Mouse (Mus musculus) adrenal gland, postnatal 14 days (tissue): ENCODE data around the gene Ltbp4. TPM values are rescaled to one million over a fixed set of nuclear protein-coding genes. Genes with fewer than 3 reads are reported as not detected.

Experiments used
- DNase-seq: peaks from one replicate; pipeline ENCODE4 v3.0.0; 2021; ENCODE audit warnings: mixed read lengths
- long read RNA-seq, 2 experiments: library from polyadenylated mRNA; stranded (forward); transcript quantifications; one replicate each; pipeline ENCODE4 v2.0.0; 2021
- total RNA-seq: library from RNA; stranded (reverse); gene quantifications from 2 replicates; pipeline ENCODE4 v1.2.3, GENCODE M21; 2021

The Ltbp4 gene
- total RNA-seq: 122 and 126 TPM in 2 replicates
- long read RNA-seq, experiment 1, full-length matches to known transcripts: 43 of 82 reads
- long read RNA-seq, experiment 1, partial matches to known transcripts: 32 of 82 reads
- long read RNA-seq, experiment 1, other reads (novel, unspliced or antisense): 7 of 82 reads
- long read RNA-seq, experiment 2, full-length matches to known transcripts: 42 of 84 reads
- long read RNA-seq, experiment 2, partial matches to known transcripts: 30 of 84 reads
- long read RNA-seq, experiment 2, other reads (novel, unspliced or antisense): 12 of 84 reads

DNA sequence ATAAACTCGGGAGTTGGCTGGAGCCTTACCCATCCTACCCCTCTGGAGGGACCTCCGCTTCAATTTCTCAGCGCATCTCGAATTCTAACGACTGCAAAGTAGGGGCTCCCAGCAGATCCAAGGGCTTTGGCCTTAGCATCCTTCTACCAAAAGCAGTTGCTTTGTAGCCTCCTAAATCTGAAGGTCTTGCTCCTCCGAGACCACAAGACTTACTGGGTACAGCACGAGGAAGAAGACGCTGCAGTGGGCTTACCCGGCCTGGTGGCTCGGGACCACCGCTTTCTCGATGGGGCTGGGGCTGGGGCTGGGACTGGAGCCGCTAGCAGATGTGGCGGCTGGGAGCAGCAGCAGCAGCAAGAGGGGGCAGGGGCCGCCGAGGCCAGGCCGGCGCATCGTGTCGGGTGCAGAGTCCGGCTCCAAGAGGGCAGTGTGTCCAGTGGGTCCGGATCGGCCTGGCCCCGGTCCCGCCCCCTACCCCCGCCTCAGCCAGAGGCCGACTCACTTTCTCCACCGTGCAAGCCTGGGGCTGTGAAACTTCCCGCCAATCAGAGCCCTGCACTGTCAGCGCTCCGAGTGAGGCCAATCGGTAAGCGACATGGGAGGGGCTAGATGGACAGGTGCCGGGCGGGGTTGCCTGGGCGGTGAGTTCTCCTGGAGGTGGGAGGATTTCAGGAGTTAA is at the start of gene Ltbp4:
Gene Ltbp4 (minus strand): TSS at position 518 of the 679 bp plus-strand sequence.
- DNase-seq: peak; percentile 50

DNA sequence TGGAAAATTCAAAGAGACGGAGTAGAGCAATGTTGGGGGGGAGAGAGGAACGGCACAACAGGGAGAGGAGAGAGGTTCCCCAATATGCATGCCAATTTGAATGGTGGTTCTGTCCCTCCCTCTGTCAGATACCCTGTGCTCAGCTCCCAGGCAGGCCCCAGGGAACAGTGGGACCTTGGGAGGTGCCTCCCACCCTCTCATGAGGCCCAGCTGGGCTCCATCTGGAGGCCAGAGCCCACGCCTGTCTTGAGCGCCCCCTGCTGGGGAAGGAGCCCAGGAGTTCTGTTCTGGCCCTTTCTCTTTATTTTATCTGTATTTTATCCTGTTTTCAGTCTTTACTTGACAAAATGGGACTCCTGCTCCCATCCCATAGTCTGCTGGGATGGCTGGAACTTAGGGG is 47.2 kb upstream of the Ltbp4 start:
- DNase-seq: peak; percentile 85

DNA sequence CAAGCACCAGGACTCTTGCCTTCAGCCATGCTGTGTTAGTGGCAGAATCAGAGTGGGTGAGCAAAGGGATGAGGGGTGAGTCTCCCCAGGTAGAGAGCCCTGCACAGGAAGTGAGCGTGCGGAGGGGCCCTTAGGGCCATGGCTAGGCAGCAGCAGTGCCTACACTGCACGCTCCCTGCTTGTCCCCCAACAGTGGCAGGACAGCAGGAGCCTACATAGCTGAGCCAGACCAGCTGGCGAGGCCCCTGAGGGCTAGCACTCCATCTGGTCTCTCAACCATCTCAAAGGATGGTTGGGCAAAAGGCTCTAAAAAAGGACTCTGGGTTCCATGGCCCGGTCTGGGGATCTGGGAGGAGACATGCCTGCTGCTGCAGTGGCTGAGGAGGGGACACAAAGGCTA is 46.6 kb upstream of the Ltbp4 start:
- DNase-seq: no peak

DNA sequence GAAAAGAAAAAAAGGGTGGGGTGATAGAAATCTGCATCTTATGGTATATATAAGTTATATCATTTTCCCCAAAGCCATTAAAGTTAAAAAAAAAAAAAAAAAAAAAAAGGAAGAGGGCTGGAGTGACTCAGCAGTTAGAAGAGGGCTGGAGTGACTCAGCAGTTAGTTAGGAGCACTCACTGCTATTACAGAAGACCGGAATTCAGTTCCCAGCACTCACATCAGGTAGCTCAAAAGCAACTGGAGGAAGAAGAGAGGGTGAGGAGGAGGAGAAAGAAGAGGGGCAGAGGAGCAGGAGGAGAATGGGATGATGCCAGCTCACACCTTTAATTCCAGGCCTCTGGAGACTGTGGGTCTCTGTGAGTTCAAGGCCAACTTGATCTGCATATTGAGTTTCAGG is 45.7 kb upstream of the Ltbp4 start:
- DNase-seq: no peak

DNA sequence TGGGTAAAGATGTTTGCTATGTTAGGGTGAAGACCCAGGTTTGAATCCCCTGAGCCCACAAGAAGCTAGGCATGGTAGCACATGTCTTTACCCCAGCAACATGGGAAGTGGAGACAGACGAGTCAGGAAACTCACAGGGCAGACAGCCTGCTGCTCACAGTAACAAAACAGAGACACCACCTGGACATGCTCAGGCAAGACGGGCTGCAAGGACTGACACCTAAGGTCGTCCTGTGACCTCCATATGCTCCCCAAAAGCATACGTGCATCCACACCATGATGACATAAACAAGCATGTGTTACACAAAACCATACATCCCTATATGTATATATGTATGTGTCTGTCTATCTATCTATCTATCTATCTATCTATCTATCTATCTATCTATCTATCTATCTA is 44.1 kb upstream of the Ltbp4 start:
- DNase-seq: no peak

DNA sequence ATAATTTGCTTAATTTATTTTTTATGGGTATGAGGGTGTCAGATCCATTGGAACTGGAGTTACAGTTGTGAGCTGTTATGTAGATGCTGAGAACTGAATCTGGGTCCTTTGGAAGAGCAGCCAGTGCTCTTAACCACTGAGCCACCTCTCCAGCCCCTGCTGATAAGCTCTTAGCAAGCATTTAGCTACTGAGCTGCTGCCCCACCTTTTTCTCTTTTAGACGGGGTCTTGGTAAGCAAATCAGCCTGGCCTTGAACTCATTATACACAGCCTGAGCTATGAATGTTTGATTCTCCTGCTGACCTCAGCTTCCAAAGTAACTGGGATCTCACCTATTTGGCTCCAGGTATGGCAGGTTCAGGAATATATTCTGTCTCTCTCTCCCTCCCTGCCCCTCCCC is 43.5 kb upstream of the Ltbp4 start:
- DNase-seq: no peak

DNA sequence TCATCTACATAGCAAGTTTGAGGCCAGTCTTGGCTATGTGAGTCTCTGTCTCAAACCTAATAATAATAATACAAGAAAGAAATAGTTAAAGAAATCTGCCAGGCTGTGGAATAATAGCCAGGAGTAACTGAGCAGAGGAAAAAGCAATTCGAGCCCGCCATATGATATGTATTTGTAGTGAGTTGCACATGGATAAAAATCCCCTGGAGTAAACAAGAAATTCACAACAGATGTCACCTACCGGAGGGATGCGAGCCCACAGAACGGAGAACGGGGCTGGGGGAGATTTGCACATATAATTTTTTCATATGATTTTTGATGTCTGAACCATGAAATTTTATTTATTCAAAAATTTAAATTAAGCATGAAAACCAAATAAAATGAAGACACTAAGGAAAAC is 42.3 kb upstream of the Ltbp4 start:
- DNase-seq: no peak

DNA sequence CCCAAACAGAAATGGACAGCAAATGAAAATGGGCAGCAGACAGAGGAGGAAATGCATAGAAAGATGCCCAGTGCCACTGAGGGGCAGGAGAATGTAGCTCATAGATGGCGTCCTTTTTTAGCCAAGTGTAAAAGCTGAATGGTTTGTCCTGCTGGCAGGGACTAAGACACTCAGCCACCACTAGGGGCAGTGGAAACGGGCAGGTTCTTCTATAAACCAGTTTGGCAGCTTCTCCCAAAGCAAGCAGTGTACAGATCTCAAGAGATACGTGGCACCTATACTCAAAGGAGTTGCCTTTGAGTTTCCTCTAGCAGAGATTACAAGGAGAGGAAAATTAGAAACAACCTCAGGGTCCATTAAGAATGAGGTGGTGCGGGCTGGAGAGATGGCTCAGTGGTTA is 40.9 kb upstream of the Ltbp4 start:
- DNase-seq: peak; percentile 45

DNA sequence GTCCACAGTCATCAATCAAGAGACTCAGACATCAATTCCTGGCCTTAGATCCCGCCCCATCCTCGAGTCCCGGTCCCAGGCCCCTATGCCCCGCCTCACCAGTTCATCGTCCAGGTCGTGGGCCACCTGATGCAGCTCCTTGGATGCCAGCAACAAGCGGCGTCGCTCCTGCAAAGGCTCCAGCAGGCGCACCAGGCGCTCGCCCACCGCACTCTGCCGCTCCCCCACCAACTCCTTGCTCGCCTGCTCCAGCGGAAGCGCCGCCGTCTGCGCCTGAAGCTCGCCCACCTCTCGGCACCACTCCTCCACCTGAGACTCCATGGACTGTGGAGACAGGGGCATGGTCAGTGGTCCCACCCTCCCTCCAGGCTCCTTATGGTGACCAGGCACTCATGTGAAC is 37.8 kb upstream of the Ltbp4 start:
- DNase-seq: no peak

DNA sequence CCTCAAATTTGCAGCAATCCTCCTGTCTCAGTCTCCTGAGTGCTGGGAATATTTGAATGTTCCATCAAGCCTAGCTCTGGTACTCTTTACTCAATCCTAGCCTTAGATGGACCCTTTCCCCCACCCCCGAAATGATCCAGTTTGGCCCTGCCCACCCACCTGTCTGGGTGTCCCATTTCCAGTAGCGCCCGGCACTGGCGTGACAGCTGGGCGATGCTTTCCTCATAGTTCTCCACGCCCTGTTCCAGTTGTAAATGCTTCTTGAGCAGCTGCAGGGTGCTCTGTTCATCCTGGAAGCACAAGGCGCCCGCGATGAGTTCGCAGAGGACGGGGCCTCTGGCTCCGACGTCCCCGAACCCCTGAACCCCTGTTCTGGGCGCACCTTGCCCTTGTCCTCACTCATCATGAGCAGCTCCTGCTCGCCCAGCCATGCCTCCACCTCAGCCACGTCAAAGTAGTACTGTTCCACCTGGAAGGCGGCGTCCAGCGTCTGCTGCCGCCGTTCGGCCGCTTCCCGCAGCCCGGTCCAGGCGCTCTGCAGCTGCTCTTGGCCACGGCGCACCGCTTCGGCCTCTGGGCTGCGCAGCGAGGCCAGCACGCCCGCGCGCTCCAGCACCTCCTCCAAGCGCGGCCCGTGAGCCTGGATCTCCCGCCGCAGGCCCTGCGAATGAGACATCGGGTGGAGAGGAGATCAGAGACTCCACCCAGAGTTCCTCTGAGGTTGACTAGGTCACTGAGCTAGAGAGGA is 34.4 kb upstream of the Ltbp4 start:
- no peak for DNase-seq

DNA sequence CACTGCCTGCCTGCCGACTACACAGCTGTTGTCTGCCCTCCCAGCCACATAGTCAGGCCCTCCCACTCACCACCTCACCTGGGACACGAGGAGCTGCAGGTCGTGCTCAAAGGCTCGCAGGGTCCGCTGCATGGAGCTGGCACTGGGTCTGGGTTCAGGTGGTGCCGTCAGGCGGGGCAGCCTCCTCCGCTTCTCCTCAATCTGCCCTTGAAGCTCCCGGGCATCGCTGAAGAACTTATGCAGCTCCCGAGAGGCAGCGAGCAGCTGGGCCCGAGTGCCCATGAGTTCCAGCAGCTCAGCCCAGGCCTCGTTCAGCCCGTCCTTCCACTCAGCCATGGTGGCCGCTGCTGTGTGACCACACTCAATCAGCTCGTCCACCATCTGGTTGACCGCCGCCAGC is 31.6 kb upstream of the Ltbp4 start:
- no peak for DNase-seq

DNA sequence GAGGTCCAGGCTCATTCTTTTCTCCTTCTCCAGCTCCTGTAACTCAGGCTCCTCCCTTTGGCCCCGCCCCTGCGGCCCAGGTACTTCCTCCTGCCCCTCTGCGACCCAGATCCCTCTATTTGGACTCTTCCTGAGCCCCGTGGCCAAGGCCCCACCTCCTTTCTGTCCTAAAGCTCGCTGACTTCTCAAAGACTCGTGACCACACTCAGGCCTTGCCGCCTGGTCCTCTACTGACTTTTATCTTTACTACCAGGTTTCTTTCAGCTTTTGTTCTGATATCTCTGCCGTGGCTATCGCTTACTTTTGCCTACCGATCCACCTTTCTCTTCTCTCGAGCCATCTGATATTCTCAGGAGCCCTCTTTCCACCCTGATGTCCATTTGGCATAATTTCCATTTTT is 30.5 kb upstream of the Ltbp4 start:
- DNase-seq: no peak

DNA sequence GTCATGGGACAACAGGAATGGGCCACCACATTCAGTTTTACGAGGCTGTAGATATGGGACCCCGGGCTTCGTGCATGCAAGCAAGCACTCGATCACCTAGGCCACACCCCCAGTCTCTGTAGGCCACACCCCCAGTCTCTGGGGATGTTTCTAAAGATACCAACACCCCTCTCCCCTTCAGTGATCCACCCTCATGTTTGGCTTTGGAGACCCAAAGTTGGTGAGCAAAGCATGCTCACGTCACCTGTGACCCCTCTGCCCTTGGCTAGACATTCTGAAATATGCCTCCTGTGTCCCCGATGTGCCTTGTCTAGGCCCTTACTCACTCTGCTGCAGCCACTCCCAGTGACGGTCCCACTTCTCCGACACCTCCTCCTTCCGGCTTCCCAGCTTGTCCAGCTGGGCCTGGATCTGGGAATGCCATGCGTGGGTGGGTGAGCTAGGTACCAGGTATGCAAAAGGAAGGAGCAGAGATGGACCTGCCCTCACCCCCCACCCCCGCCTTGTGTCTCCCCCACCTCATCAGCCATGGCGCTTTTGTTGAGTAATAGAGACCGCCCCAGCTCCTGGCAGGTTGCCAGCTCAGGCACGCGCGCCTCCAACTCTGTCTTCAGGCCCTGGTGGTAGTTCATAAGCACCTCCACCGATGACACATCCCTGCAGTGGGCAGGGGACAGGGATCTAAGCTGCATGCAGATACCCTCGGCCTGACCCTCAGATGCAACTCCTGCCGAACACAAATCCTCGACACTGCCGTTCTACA is 28.8 kb upstream of the Ltbp4 start:
- no peak for DNase-seq

DNA sequence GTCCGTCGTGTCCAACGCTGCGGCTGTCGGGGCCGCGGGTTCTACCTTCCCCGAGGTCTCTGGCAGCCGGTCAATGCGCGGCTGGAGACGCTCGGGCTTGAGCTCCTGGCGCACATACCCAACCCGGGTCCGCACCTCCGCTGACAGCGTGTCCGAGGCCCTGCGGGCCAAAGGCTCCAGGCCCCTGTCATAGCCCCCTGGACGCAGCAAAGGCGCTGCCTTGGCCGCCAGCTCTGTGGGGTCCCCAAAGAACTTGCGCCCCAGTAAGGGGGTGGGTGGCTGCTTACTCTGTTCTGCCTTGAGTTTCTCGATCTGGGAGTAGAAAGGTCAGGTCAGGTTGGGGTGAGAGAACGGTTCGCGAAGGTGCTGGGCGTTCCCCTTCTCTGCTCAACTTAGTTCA is 26.9 kb upstream of the Ltbp4 start:
- DNase-seq: no peak

DNA sequence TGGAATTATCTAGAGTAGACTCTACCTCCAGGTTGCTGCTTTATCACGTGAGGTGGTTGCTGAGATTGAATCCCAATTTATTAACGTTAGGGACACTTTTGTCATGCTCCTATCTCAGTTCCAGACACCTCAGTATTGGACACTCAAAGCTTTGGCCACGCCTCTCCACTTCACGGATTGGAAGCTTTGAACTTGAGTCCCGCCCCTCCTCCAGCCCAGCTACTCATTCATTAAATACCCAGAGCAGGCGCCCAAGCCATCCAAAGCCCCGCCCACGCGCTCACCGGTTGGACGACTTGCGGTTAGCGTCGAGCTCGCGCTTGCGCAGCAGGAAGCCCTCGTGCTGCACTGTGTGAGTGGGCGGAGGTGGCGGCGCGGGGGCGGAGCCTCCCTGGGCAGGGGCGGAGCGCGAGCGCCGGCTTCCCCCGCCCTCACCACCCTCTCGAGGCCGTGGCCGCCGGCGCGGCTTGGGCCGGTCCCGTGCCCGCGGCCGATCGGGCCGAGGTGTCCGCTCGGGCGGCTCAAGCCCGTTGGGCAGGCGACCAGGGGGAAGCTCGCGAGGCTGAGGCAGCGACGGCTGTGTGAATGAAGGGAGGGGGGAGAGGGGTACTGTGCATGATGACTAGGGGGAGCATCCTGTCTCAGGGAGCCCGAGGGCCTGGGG is 23.9 kb upstream of the Ltbp4 start:
- peak; percentile 100 for DNase-seq

DNA sequence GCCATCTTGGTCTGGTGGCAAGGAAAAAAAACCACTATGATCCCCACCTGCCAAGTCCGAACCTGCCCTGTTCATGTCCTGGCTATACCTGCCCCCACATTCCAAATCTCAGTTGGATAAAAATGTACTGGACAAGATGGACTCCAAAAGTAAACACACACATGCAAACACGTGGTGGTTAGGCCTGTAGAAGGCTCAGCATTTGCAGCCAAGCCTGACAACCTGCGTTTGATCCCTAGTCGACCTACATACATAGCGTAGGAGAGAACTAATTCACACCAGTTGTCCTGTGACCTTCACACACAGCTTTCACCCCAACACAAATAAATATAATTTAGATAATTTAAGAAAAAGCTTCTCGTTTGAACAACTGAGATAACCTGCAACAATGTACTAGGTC is 23.3 kb upstream of the Ltbp4 start:
- no peak for DNase-seq

DNA sequence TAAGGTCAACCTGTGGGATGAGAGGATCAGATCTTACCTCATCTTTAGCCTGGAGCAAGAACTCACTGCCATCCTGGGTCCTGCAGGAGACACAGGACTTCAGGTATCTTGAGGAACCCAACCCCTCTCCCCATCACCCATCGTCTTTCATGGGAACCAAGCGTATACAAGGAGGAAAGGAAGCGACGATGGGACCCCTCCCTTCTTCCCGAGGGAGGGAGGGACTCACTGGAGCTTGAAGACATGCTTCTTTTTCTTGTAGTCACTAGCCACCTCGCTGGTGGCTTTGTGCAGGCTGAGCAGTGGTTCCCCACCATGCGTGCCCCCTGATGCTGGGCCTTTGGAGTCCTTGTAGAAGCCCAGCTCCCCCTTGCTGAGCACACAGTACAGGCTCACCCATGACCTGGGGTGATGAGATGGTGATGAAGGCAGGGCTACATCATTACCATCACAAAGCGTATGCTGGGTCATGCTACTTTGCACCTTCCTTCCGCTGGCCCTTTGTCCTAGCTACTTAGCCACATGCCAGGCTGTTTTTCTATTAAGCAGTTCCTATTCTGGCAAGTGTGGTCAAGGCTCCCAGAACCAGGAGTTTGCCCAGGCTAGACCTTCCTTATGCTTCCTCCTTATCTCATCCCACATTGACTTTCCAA is 22.3 kb upstream of the Ltbp4 start:
- DNase-seq: no peak

DNA sequence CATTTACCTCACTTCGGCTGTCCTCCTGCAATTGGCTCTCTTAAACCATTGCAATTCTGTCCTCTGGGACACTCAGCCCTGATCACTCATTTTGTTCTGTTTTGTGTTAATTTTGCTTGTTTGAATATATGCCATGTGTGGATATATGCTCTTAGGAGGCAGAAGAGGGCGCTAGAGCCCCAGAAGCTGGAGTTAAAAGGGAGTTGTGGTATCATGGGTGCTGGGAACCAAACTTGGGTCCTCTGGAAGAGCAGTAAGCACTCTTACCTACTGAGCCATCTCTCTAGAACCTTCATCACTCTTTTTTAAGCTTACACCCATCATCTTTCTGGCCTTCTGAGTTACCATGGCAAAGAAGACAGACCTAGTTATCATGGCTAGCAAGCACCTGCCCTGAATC is 21.7 kb upstream of the Ltbp4 start:
- no peak for DNase-seq

DNA sequence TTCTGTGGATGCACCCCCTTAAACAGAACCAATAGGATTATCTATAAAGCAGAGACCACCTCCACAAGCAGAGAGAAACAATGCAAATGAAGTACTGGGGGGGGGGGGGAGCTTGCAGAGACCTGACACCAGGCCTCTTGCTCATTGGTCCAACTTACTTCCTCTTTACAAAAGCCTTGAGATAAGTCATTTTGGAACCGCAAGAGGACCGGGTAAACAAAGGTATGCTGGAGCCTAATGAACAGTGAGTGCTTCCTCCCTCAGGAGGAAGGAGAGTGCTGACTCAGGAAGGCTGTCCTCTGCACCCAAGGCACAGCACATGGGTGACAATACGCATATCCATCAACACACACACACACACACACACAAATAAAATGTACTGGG is 20.1 kb upstream of the Ltbp4 start:
- DNase-seq: no peak

DNA sequence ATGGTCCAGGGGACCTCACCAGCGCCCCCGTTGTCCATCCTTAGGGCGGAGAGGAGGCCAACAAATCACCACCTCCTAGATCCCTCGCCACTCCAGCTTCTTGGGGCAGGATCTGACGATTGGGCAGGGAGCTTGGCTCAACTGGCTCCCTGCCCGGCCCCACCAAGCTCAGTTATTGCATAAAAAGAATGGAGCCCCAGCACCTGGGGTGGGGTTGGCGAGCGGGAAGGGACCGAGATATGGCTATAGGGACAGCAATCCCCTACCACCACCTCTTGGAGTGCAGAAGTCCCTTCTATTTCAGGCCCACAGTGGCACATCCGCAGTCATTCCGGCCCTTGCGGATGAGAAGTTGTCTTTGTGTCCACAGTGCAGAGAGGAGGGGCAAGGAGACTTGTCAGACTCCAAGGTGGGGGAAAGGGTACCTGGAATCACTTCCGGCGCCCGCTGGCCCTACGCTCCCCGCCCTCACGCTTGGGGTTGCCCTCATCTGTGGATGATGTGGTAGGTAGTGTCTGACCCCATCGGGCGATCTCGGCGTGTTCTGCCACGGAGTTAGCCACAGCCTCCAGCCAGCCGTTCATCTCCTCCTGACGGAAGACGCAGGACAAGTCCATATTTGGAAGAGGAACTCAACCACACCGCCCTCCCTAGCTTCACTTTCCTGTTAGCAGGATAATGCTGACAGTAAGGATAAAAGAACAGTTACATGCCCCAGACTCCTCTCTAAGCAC is 19.5 kb upstream of the Ltbp4 start, which contains the start of gene Gm20479:
Gene Gm20479 (minus strand): TSS at position 559 of the 734 bp plus-strand sequence.
- DNase-seq: peak; percentile 26

DNA sequence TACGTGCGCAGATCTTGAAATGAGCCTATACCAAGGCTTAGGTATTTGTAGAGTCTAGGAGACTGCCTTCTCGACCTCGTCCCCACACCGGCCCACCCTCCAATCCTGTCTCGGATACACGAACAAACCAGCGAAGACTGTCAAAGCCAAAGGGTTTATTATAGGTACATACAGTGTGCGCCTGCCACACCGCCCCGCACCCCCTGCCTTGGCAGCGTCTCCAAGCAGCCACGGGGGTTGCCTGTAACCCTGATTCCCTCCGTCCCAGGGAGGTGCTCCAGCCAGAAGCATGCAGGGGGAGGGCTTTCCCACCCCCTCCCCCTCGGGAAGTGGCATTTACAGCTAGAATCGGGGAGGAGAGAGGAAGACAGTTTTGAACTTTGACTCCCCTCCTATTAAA is 18.8 kb upstream of the Ltbp4 start:
- DNase-seq: peak; percentile 70
